Mouse (Mus musculus): ENCODE data around the gene Nup107. TPM values are rescaled to one million over a fixed set of nuclear protein-coding genes. Genes with fewer than 3 reads are reported as not detected.
"Not testable (repeated sequence)": the region's sequence is repeated elsewhere in the genome, so short reads cannot be mapped to it uniquely, and the experiment has no call there.

The Nup107 gene
- polyA plus RNA-seq, 1 experiment from 2014 or later: 45.1 TPM

DNA sequence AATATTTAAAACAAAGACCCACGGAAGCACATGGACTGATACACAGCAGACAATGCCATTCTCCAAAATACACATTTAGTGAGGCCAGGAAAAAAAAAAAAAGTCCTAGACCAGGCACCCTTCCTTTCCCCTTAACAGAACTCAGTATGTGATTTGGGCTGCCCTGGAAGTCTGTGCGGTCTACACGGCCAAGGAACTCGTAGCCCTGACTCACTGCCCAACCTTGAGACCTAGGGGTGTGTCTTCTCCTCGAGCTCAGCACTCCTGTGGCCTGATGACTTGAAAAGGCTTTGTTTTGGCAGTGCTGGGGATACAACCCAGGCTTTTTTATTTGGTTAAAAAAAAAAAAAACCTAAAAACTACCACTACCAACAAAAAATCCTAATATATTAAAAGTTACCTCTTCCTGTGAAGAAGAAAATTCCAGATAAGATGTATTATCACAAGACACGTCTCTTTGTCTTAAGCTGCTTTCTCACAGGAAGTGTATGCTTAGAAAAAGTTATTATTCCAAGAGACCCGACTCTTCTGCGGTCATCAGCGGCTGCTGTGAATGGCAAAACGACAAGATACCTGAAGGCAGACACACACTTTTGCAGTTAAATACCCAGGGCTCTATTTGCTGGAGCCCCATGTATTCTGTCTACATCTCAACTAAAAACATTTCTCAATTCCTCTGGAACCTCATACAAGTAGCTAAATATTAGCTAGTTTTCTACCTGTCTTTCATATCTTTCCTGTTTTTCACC lies 58.2 kb downstream of the Nup107 start:
- 91% methylated on average over 9 of the region's 10 CpGs for WGBS
- H3K4me1 ChIP-seq (replicated peaks); H3K27me3 ChIP-seq; H3K4me3 ChIP-seq (replicated peaks); H3K27ac ChIP-seq; H3K9ac ChIP-seq (replicated peaks); ATAC-seq; H3K4me2 ChIP-seq (replicated peaks); H3K9me3 ChIP-seq: not testable (repeated sequence)
- H3K36me3 ChIP-seq: peaks cover 38% of the 10 kb centered on the region

DNA sequence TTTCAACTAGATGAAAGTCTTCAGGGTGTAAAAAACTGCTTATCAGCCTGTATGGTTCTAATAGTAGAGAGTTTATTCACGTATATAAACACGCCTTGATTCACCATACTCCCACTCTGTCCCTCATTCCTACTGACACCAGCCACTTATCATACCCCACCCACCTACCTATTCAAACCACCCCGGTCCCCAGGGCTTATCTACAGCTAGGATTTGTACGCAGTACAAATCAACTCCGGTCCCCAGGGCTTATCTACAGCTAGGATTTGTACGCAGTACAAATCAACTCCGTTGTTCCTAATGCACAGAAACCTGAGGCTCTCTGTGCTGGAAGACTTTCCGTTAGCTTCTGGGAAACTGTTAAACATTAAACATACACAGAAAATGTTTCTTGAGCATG lies 58.9 kb downstream of the Nup107 start:
- not testable (repeated sequence) for H3K4me2 ChIP-seq (replicated peaks); H3K9ac ChIP-seq (replicated peaks); H3K27ac ChIP-seq; ATAC-seq; H3K9me3 ChIP-seq; H3K4me3 ChIP-seq (replicated peaks); H3K27me3 ChIP-seq; H3K4me1 ChIP-seq (replicated peaks)
- peaks cover 31% of the 10 kb centered on the region for H3K36me3 ChIP-seq
- 88% methylated on average over 8 of the region's 8 CpGs for WGBS

DNA sequence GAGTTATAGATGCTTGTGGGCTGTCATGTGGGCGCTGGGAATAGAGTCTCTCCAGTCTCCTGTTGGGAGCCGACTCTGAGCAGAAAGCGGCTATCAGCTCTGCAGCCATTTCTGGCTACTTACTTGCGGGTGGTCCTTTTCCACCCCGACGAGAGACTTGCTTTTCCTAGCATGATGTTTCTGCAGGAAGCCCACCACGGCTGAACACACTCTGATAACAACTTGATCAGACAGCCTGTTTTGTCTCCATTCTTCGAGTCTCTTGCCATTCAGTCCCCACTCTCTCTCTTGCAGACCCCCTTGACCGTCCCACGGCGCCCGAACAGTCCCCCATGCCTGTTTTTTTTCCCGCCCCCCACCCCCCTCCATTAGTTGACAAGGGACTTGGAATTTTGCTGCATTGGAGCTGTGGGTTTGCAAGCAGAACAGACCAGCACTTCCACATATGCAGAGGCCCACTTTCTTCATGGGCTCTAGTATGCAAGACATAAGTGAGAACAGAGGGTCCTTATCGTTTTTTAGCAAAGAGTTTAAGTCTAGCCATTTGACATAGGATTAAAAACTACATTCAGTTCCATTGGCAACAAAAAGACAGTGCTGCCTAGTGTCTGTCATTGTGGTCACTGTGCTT lies 59.4 kb downstream of the Nup107 start:
- Histone ChIP-seq H3K4me3 (replicated peaks) (no peak overlapping the region), H3K4me2 (replicated peaks) (no peak overlapping the region), H3K36me3 (peaks cover 26% of the 10 kb centered on the region), H3K9ac (replicated peaks) (no peak overlapping the region), H3K27ac (no peak overlapping the region), H3K27me3 (no peaks in the 10 kb centered on the region), H3K4me1 (replicated peaks) (no peaks in the 10 kb centered on the region), H3K9me3 (no peaks in the 10 kb centered on the region)
- ATAC-seq: no peak
- WGBS: 91% methylated on average over 14 of the region's 14 CpGs

DNA sequence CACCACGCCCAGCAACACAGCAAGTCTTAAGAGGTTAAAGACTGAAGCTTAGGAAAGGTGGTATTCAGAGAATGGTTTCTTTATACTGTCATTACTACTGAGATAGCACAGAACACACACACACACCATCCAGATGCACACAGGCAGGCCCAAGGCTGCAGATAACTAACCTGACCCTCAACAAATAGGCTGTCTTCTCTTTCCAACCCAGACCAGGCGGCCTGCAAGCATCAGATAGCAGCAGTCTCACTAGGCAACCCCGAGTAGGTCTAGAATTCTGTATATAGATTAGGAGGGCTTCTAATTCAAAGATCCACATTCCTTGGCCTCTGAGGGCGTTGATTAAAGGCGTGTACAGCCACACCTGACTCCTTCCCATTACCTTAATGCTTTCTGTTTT lies 60.3 kb downstream of the Nup107 start:
- H3K36me3 ChIP-seq: peaks cover 18% of the 10 kb centered on the region
- no peak overlapping the region for H3K4me2 ChIP-seq (replicated peaks)
- ATAC-seq: no peak
- no peaks in the 10 kb centered on the region for H3K27me3 ChIP-seq
- no peak overlapping the region for H3K4me3 ChIP-seq (replicated peaks)
- no peak overlapping the region for H3K9ac ChIP-seq (replicated peaks)
- H3K4me1 ChIP-seq (replicated peaks): no peaks in the 10 kb centered on the region
- no peak overlapping the region for H3K27ac ChIP-seq
- WGBS: 95% methylated on average over 5 of the region's 5 CpGs
- H3K9me3 ChIP-seq: no peaks in the 10 kb centered on the region

DNA sequence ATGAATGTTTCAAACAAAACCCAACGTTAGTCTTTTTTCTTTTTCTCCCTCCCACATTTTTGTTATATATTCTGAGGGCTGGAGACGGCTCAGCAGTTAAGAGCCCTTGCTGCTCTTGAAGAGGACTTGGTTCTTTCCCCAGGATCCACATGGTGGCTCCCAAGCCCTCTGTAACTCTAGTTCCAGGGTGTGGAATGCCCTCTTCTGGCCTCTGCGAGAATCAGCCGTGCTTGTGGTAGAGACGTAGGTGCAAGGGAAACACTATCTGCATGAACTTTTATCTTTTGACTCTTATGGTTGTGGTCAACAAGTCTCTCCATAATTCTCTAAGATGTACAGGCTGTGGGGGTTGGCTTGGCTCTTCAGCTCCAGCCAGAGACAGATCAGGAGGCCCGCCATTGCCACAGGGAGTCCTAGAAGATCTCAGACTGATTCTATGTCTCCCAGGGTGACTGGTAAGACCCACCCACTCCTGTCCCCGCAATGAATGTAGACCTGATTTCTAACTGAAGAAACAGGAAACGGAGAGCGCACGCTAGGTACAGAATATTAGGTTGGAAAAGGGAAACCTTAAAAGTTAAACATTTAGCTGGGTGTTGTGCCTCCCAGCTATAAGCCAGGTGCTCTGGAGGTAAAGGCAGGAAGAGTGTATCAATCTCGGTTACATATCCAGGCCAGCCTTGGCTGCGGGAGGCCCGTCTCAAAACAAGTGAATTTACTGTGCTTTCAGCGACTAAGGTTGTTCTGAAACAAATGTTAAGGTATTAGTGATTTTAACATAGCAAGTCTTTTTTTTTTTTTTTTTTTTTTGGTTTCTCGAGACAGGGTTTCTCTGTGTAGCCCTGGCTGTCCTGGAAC lies 61.0 kb downstream of the Nup107 start:
- Histone ChIP-seq H3K27ac (no peak overlapping the region), H3K36me3 (peaks cover 11% of the 10 kb centered on the region), H3K4me1 (replicated peaks) (no peaks in the 10 kb centered on the region), H3K27me3 (no peaks in the 10 kb centered on the region), H3K9ac (replicated peaks) (no peak overlapping the region), H3K4me3 (replicated peaks) (no peak overlapping the region), H3K9me3 (no peaks in the 10 kb centered on the region), H3K4me2 (replicated peaks) (no peak overlapping the region)
- ATAC-seq: no peak
- WGBS: 63% methylated on average over 15 of the region's 15 CpGs

DNA sequence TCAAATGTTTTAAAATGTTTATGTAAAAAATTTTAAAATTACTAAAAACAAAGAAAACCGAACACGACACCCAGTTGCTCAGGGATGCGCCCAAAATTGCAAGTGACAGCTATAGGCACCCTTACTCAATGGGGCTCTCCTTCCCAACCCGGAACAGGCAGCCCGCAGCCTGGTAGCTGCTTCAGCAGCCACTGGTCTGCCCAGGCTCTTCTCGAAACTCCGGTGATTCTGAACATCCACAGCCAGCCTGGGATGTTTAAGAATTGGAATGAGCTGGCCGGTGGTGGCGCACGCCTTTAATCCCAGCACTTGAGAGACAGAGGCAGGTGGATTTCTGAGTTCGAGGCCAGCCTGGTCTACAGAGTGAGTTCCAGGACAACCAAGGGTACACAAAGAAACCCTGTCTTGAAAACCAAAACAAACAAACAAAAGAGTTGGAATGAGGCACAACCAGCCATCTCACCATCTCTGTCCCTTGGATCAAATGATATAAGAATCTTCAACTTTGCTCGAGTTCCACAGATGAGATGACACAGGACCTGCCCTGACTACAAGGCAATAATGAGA lies 61.8 kb downstream of the Nup107 start:
- no peak overlapping the region for H3K9ac ChIP-seq (replicated peaks)
- 96% methylated on average over 12 of the region's 12 CpGs for WGBS
- H3K27me3 ChIP-seq: no peaks in the 10 kb centered on the region
- H3K27ac ChIP-seq: no peak overlapping the region
- no peak overlapping the region for H3K4me2 ChIP-seq (replicated peaks)
- no peaks in the 10 kb centered on the region for H3K9me3 ChIP-seq
- H3K4me1 ChIP-seq (replicated peaks): no peaks in the 10 kb centered on the region
- peaks cover 5% of the 10 kb centered on the region for H3K36me3 ChIP-seq
- H3K4me3 ChIP-seq (replicated peaks): no peak overlapping the region
- ATAC-seq: no peak

DNA sequence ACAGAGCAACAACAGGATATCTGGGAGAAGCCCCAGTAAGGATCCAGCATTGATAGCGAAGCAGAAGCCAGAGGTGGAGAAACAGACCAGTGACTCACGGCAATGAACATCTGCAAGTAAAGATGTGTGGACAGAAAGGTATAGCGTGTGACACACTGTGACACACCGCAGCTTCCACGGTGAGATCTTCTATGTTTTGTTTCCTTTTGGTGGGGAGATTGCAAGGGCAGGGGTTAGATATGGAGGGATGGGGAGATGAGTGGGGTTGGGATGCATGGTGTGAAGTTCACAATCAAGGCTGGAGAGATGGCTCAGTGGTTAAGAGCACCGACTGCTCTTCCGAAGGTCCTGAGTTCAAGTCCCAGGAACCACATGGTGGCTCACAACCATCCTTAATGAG lies 62.4 kb downstream of the Nup107 start:
- ATAC-seq: no peak
- peaks cover 5% of the 10 kb centered on the region for H3K36me3 ChIP-seq
- 96% methylated on average over 7 of the region's 7 CpGs for WGBS
- no peak overlapping the region for H3K4me3 ChIP-seq (replicated peaks)
- H3K27ac ChIP-seq: no peak overlapping the region
- no peaks in the 10 kb centered on the region for H3K4me1 ChIP-seq (replicated peaks)
- H3K9me3 ChIP-seq: no peaks in the 10 kb centered on the region
- no peak overlapping the region for H3K9ac ChIP-seq (replicated peaks)
- H3K27me3 ChIP-seq: no peaks in the 10 kb centered on the region
- H3K4me2 ChIP-seq (replicated peaks): no peak overlapping the region

DNA sequence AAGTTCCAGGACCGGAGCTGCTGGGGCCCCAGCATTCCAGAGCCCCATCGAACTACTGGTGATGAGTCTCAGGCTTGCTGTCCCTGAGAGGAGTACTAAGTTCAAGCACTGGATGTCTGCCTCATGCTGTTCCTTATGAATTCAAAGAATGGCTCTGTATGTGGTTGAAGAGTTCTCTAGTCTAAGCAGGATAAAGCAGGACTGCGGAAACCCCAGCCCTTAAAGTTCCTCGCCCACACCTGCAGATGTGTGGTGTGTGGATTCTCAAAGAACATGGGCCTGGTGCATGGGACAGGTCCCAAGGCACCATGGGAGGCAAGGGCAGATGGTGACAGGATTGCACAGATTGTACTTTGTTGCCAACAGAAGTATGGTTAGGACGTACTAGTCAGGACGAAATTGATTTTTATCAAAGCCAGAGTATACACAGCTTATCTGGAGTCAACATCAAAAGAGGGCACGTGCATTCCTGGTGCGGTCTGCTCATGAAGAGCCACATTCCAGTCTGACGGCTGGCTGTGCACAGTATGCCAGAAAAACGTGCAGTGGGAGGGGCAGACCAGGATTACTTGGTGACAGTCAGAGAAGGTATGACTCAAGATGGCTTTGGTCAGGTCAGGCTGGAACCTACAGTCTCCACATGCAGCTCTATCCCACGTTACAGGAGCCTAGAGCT lies 63.2 kb downstream of the Nup107 start:
- no peak overlapping the region for H3K4me2 ChIP-seq (replicated peaks)
- no peak overlapping the region for H3K9ac ChIP-seq (replicated peaks)
- H3K4me1 ChIP-seq (replicated peaks): no peaks in the 10 kb centered on the region
- no peaks in the 10 kb centered on the region for H3K9me3 ChIP-seq
- no peak for ATAC-seq
- H3K36me3 ChIP-seq: peaks cover 5% of the 10 kb centered on the region
- H3K4me3 ChIP-seq (replicated peaks): no peak overlapping the region
- no peaks in the 10 kb centered on the region for H3K27me3 ChIP-seq
- no peak overlapping the region for H3K27ac ChIP-seq
- WGBS: 86% methylated on average over 11 of the region's 11 CpGs

DNA sequence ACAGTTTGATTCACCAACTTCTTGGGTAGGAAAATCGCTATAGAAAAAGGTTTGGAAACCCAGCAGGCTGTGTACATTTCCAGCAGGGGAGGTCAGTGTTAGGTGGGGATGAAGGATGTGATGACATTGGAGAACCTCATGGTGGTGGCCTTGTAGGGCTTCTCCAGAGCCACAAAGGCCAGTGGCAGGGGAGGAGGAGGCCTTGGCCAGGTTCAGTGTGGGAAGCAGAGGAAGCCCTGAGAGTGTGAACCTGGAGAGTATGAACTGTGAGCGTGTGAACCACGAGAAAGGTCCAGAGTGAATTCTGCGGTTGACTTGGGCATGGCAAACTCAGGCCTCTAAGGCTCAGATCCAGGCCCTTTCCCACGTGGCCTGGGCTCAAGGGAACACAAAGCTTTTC lies 63.9 kb downstream of the Nup107 start:
- 87% methylated on average over 5 of the region's 5 CpGs for WGBS
- Histone ChIP-seq H3K9me3 (no peaks in the 10 kb centered on the region), H3K9ac (replicated peaks) (no peak overlapping the region), H3K36me3 (peaks cover 5% of the 10 kb centered on the region), H3K4me2 (replicated peaks) (no peak overlapping the region), H3K4me1 (replicated peaks) (no peaks in the 10 kb centered on the region), H3K27me3 (no peaks in the 10 kb centered on the region), H3K4me3 (replicated peaks) (no peak overlapping the region), H3K27ac (no peak overlapping the region)
- no peak for ATAC-seq

DNA sequence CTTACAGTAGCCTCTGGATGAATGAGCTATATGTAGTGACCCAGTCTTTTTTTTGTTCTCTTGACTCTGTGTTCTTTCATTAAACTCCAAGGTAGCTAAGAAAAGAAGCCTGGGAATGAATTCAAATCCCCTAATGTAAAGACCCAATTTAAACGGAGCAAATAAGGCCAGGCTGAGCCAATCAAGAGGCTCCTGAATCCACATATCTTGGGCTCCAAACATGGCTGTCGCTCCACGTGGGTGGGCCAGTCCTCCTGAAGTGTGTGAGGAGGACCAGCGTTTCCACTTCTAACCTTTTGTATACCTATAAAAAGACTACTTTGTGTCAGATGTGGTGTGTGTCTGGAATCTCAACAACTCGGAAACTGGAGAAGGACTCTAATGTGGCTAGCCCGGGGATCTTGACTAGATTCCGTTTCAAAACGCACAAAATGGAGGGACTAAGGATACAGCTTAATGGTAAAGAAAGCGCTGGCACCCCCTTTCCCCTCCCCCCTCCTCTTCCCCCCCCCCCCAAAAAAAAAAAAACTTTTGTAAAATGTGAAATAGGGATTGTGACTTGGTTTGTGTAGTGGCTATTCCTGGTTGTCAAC lies 64.9 kb downstream of the Nup107 start:
- 81% methylated on average over 9 of the region's 9 CpGs for whole genome bisulfite sequencing

DNA sequence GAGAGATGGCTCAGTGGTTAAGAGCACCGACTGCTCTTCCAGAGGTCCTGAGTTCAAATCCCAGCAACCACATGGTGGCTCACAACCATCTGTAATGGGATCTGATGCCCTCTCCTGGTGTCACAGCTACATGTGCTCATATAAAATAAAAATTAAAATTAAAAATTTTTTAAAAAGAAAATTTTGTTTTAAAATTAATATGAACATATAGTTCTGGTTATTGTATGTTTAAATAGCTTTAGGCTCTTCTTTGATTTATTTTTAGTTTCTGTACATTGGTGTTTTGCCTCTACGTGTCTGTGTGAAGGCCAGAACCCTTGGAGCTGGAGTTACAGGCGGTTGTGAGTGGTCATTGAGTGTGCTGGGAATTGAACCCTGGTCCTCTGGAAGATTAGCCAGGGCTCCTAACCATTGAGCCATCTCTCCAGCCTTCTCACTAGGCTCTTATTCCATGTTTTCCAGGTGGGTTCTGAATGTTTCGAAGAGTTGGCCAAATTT lies 65.6 kb downstream of the Nup107 start:
- Histone ChIP-seq H3K9me3 (no peaks in the 10 kb centered on the region), H3K4me1 (replicated peaks) (no peaks in the 10 kb centered on the region), H3K4me2 (replicated peaks) (no peak overlapping the region), H3K27ac (no peak overlapping the region), H3K36me3 (no peaks in the 10 kb centered on the region), H3K9ac (replicated peaks) (no peak overlapping the region), H3K27me3 (no peaks in the 10 kb centered on the region), H3K4me3 (replicated peaks) (no peak overlapping the region)
- WGBS: 96% methylated on average over 4 of the region's 4 CpGs
- no peak for ATAC-seq

More for the DNA sequence above, 64.9 kb downstream of the Nup107 start:
- H3K36me3 ChIP-seq: peaks cover under 1% of the 10 kb centered on the region
- no peak overlapping the region for H3K9ac ChIP-seq (replicated peaks)
- no peaks in the 10 kb centered on the region for H3K27me3 ChIP-seq
- H3K4me1 ChIP-seq (replicated peaks): no peaks in the 10 kb centered on the region
- H3K27ac ChIP-seq: no peak overlapping the region
- ATAC-seq: no peak
- H3K4me2 ChIP-seq (replicated peaks): no peak overlapping the region
- no peak overlapping the region for H3K4me3 ChIP-seq (replicated peaks)
- no peaks in the 10 kb centered on the region for H3K9me3 ChIP-seq

Measured in midbrain, embryonic 13.5 days (tissue).